Mouse (Mus musculus): Measurements from ENCODE around the gene Itih4.

The Itih4 gene

GRCm38 (mm10) chr14:30951154-30951825 is 65.0 kb downstream of the Itih4 start, which contains the start of gene Nek4:
TSS of gene Nek4 (plus strand) at chr14:30951377.
- Histone ChIP-seq H3K4me1 (replicated peaks; ENCODE audit: low read depth, low read length) (peaks cover 22% of the 10 kb centered on the region), H3K36me3 (ENCODE audit: insufficient read depth, low read length) (0 out of 2 replicates have a peak, but pooled peaks cover 7% of the 10 kb centered on the region), H3K4me3 (replicated peaks; ENCODE audit: low read length) (peak within 1 kb of the TSS; percentile 91), H3K27me3 (ENCODE audit: insufficient read depth, low read length) (no peaks in the 10 kb centered on the region), H3K9me3 (ENCODE audit: low read length) (no peaks in the 10 kb centered on the region)
- TF ChIP-seq CTCF (conservative IDR thresholded peaks at IDR 0.05; ENCODE audit: low read length) (no peak), NANOG (IDR thresholded peaks at IDR 0.05; ENCODE audit: borderline replicate concordance, low read length) (no peak), POU5F1 (IDR thresholded peaks at IDR 0.05; ENCODE audit: borderline replicate concordance, low read length) (no peak)
